Mouse (Mus musculus) stomach, embryonic 14.5 days (tissue): ENCODE results near the gene Prickle4. TPM values are rescaled to one million over a fixed set of nuclear protein-coding genes. Genes with fewer than 3 reads are reported as not detected.

Experiments used
- ATAC-seq: fragments of 200-750 bp; cut with Nextera tagmentation; 2 replicates; pipeline ENCODE4 v1.8.0; 2017; ENCODE audit warnings: low read depth, moderate TSS enrichment; ENCODE audit not compliant: insufficient number of reproducible peaks, insufficient read depth, low FRiP score
- H3K27ac ChIP-seq: fragments of 300-500 bp; sonication (generic); 2 replicates; pipeline ENCODE4 v1.5.1; 2014; ENCODE audit warnings: mild to moderate bottlenecking, low read length, moderate library complexity, mixed read lengths
- H3K27me3 ChIP-seq: fragments of 300-500 bp; sonication (generic); 2 replicates; pipeline ENCODE4 v1.6.1; 2014; ENCODE audit warnings: low read length, control low read depth, mixed read lengths; ENCODE audit not compliant: control insufficient read depth, insufficient read depth
- H3K36me3 ChIP-seq: fragments of 300-500 bp; sonication (generic); 2 replicates; pipeline ENCODE4 v1.6.1; 2014; ENCODE audit warnings: mild to moderate bottlenecking, control low read depth, low read length, moderate library complexity, mixed read lengths; ENCODE audit not compliant: control insufficient read depth, insufficient read depth
- H3K4me1 ChIP-seq: fragments of 300-500 bp; sonication (generic); 2 replicates; pipeline ENCODE4 v1.6.1; 2014; ENCODE audit warnings: low read length, control low read depth, mixed read lengths; ENCODE audit not compliant: control insufficient read depth, insufficient read depth
- H3K4me2 ChIP-seq: fragments of 300-500 bp; sonication (generic); replicated peaks from 2 replicates; pipeline ENCODE4 v1.6.1; 2014; ENCODE audit warnings: low read depth, low read length, control low read depth
- H3K4me3 ChIP-seq: fragments of 300-500 bp; sonication (generic); 2 replicates; pipeline ENCODE4 v1.5.1; 2014; ENCODE audit warnings: low read depth, low read length, control low read depth
- H3K9ac ChIP-seq: fragments of 300-500 bp; sonication (generic); replicated peaks from 2 replicates; pipeline ENCODE4 v1.6.1; 2014; ENCODE audit warnings: low read depth, mild to moderate bottlenecking, control low read depth, low read length, moderate library complexity, mixed read lengths
- H3K9me3 ChIP-seq: fragments of 300-500 bp; sonication (generic); 2 replicates; pipeline ENCODE4 v1.6.1; 2016; ENCODE audit warnings: low read depth, low read length, control low read depth; ENCODE audit not compliant: control insufficient read depth
- WGBS: fragments of 180-500 bp; shearing (Covaris S2); extraction: QIAGEN DNeasy Blood & Tissue Kit; methylation state at CpG from one replicate; pipeline ENCODE4 v1.1.7; 2014; 5-methylcytosine and 5-hydroxymethylcytosine counted together
- polyA plus RNA-seq: library from polyadenylated mRNA; unstranded; fragments of >200 nt; fragmentation: Nextera tagmentation; extraction: Ambion mirVana; gene quantifications from 2 replicates; pipeline ENCODE4 v1.2.1, GENCODE M21; 2014

Prickle4 gene
- polyA plus RNA-seq, 1 experiment from 2014 or later = 2.0 TPM

DNA sequence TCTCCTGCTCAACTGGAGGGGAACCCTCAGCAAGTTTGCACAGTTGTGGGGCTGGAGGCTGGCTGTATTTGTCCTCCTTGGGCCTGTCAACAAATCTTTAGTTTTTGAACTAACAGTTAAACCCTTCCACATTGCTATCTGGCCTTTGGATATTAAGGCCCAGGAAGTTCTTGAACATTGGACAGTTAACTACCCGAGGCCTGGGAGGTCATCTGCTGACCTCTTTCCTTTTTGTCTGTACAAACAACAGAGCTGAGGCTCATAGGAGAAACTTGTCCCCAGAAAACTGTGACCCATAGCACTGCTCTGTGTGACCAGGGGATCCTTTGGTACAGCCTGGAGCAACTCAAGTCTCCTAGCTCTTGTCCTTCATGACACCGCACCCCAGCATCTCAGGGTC lies 4.5 kb upstream of the Prickle4 start:
- H3K27me3 ChIP-seq = no peaks in the 10 kb centered on the region
- H3K9ac ChIP-seq = no peak overlapping the region
- H3K4me1 ChIP-seq = peaks cover 7% of the 10 kb centered on the region; the same call in 1 of the 2 replicates
- no peak overlapping the region for H3K27ac ChIP-seq
- no peaks in the 10 kb centered on the region for H3K9me3 ChIP-seq
- 80% methylated on average over 2 of the region's 2 CpGs for WGBS
- H3K4me3 ChIP-seq = no peak overlapping the region
- peaks cover 3% of the 10 kb centered on the region; the same call in 1 of the 2 replicates for H3K36me3 ChIP-seq
- ATAC-seq = no peak
- H3K4me2 ChIP-seq = no peak overlapping the region

- ATAC-seq = no peak
- no peak overlapping the region for H3K9ac ChIP-seq
- no peaks in the 10 kb centered on the region for H3K27me3 ChIP-seq
- H3K36me3 ChIP-seq = peaks cover 3% of the 10 kb centered on the region; the same call in 1 of the 2 replicates
- H3K9me3 ChIP-seq = no peaks in the 10 kb centered on the region
- H3K27ac ChIP-seq = no peak overlapping the region
- no peak overlapping the region for H3K4me3 ChIP-seq
- peaks cover 8% of the 10 kb centered on the region; the same call in 1 of the 2 replicates for H3K4me1 ChIP-seq
- H3K4me2 ChIP-seq = no peak overlapping the region
- WGBS = 88% methylated on average over 10 of the region's 10 CpGs
Observed at GRCm38 (mm10) chr17:47698156-47698555, 3.6 kb upstream of the Prickle4 start.

DNA sequence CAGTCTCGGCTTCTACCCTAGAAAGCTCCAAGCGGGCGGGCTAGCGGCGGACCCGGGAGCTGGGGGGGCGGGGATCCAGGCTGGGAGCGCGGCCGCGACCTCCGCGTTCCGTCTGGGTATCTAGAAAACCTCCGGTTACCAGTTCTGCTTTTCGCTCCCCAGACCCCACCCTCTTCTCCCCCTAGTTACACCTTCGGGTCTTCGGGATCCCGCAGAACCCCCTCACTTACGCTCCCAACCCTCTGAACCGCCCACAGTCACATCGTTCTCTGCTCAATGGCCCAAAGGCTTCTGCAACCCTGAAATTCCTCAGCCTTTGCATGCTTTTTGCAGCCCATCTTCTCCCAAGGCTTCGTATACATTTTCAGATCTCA lies 788 bp upstream of the Prickle4 start:
- H3K9ac ChIP-seq = peak overlapping the region; percentile 74
- peak overlapping the region; percentile 82 for H3K4me2 ChIP-seq
- no peaks in the 10 kb centered on the region for H3K27me3 ChIP-seq
- H3K36me3 ChIP-seq = 0 out of 2 replicates have a peak, but pooled peaks cover 3% of the 10 kb centered on the region
- no peak; the same call in 1 of the 2 replicates for ATAC-seq
- WGBS = 0% methylated on average over 20 of the region's 23 CpGs
- H3K4me3 ChIP-seq = peak overlapping the region; percentile 59
- H3K9me3 ChIP-seq = no peaks in the 10 kb centered on the region
- H3K27ac ChIP-seq = peak overlapping the region; percentile 27; the same call in 1 of the 2 replicates
- H3K4me1 ChIP-seq = peaks cover 8% of the 10 kb centered on the region; the same call in 1 of the 2 replicates

GRCm38 (mm10) chr17:47694442-47694502 lies 264 bp downstream of the Prickle4 start, which contains the start of gene Gm21981:
TSS of gene Gm21981 (minus strand) at chr17:47694455.
- no peaks in the 10 kb centered on the region for H3K27me3 ChIP-seq
- H3K36me3 ChIP-seq = no peaks in the 10 kb centered on the region
- peaks cover 13% of the 10 kb centered on the region; the same call in 1 of the 2 replicates for H3K4me1 ChIP-seq
- H3K4me3 ChIP-seq = peak within 1 kb of the TSS; percentile 59
- no peak for ATAC-seq
- H3K4me2 ChIP-seq = peak within 1 kb of the TSS; percentile 82
- peak within 1 kb of the TSS; percentile 74 for H3K9ac ChIP-seq
- H3K9me3 ChIP-seq = no peaks in the 10 kb centered on the region
- WGBS = 0% methylated on average over 3 of the region's 3 CpGs
- peak within 1 kb of the TSS; percentile 27 for H3K27ac ChIP-seq

GRCm38 (mm10) chr17:47693671-47694441 lies 680 bp downstream of the Prickle4 start:
- Histone ChIP-seq H3K4me1 (peaks cover 14% of the 10 kb centered on the region; the same call in 1 of the 2 replicates), H3K4me2 (peak overlapping the region; percentile 82), H3K4me3 (peak overlapping the region; percentile 59), H3K9ac (no peak overlapping the region), H3K9me3 (no peaks in the 10 kb centered on the region), H3K27me3 (no peaks in the 10 kb centered on the region), H3K36me3 (no peaks in the 10 kb centered on the region), H3K27ac (no peak overlapping the region)
- WGBS = 38% methylated on average over 13 of the region's 13 CpGs
- no peak for ATAC-seq

DNA sequence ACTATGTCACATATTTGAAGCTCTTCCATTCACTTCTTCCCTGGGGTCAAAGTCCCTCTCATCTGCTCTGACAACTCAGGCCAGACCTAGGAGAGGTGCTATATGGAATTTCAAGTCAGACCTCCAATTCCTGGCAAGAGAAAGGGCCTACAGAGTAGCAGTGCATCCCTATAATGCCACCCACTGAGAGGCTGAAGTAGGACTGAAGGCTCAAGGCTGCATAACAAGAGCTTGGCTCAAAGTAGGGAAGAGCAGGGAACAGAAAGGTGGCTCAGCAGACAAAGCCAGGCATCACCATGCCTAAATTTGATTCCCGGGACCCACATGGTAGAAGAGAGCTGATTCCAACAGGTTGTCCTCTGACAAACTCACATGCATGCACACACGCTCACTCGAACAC lies 2.9 kb downstream of the Prickle4 start:
- no peak overlapping the region for H3K4me2 ChIP-seq
- WGBS = 92% methylated on average over 3 of the region's 3 CpGs
- no peak overlapping the region for H3K4me3 ChIP-seq
- no peaks in the 10 kb centered on the region for H3K27me3 ChIP-seq
- H3K4me1 ChIP-seq = peaks cover 22% of the 10 kb centered on the region
- no peak for ATAC-seq
- H3K9me3 ChIP-seq = no peaks in the 10 kb centered on the region
- H3K36me3 ChIP-seq = no peaks in the 10 kb centered on the region; the same call in 1 of the 2 replicates
- H3K9ac ChIP-seq = no peak overlapping the region
- H3K27ac ChIP-seq = no peak overlapping the region

DNA sequence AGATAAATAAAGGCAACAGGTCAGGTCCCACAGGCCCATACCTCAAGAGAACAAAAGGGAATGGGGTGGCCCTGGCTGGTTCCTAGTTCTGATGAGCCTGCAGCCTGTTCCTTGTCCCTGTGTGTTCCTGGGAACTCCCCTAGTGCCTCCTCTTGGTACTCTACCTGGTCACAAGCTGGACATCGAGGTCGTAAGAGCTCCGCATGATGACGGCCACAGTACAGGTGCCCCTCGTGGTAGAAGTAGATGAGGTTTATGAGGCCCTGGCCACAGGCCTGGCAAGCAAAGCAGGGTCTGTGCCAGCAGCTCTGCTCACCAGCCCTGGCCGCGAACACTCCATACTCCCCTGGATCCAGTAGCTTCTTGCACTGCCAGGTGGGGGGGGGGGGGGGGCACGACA lies 4.6 kb downstream of the Prickle4 start:
- Histone ChIP-seq H3K9me3 (no peaks in the 10 kb centered on the region), H3K36me3 (peaks cover 8% of the 10 kb centered on the region), H3K4me1 (peaks cover 18% of the 10 kb centered on the region), H3K4me3 (no peak overlapping the region), H3K4me2 (peak overlapping the region; percentile 97; the same call in 1 of the 2 replicates), H3K27ac (no peak overlapping the region), H3K27me3 (no peaks in the 10 kb centered on the region), H3K9ac (no peak overlapping the region)
- 77% methylated on average over 8 of the region's 8 CpGs for WGBS
- no peak for ATAC-seq

- no peaks in the 10 kb centered on the region for H3K27me3 ChIP-seq
- H3K9ac ChIP-seq = peak within 1 kb of the TSS; percentile 74
- H3K4me2 ChIP-seq = peak within 1 kb of the TSS; percentile 97
- H3K27ac ChIP-seq = peak within 1 kb of the TSS; percentile 79
- H3K4me3 ChIP-seq = peak within 1 kb of the TSS; percentile 89
- no peaks in the 10 kb centered on the region for H3K9me3 ChIP-seq
- peaks cover 14% of the 10 kb centered on the region for H3K4me1 ChIP-seq
- WGBS = 1% methylated on average over 57 of the region's 58 CpGs
- H3K36me3 ChIP-seq = peaks cover 17% of the 10 kb centered on the region
- peak; percentile 59 for ATAC-seq
Observed at GRCm38 (mm10) chr17:47688608-47689575, 5.6 kb downstream of the Prickle4 start, which contains the start of gene Frs3. TSS of gene Frs3 (plus strand) at chr17:47689030.
